ENCODE assay signal across 17 mouse cellular contexts in genomic region chr9:61077181-61077580, GRCm38 (mm10).
DNase-seq lines count a peak whose midpoint lies in the region; ATAC-seq and TF ChIP-seq lines count a peak whose summit lies in the region.
"Had no signal": no experiment of that assay in that cellular context is flagged by ENCODE, and none has a peak within 500 bp of the region (broad histone marks: within the 10 kb centered on the region; RNA-seq: fewer than 3 reads in every experiment).

No protein-coding gene starts in this region.

- TF ChIP-seq CTCF in kidney, postnatal 0 days (IDR thresholded peaks at IDR 0.05; ENCODE audit: low read depth), result no peak
- TF ChIP-seq CTCF in thymus, adult 2 months (IDR thresholded peaks at IDR 0.05; ENCODE audit: borderline replicate concordance, control insufficient read depth, extremely low read depth, insufficient read depth, low read length, poor library complexity), result no peak

- H3K9me3 ChIP-seq in kidney, postnatal 0 days (replicated peaks; ENCODE audit: low read length), result no peaks in the 10 kb centered on the region
- H3K9me3 ChIP-seq: embryonic facial prominence, embryonic 12.5 days; limb, embryonic 13.5 days had no signal

- intact Hi-C loops in left cerebral cortex, postnatal 36 days (cut with DNase I), result no loop called here

- no peak overlapping the region for H3K9ac ChIP-seq in kidney, postnatal 0 days (ENCODE audit: low read depth, low read length)
- H3K9ac ChIP-seq: embryonic facial prominence, embryonic 12.5 days; limb, embryonic 13.5 days; liver, embryonic 14.5 days had no signal

- H3K4me1 ChIP-seq in kidney, postnatal 0 days (replicated peaks; ENCODE audit: insufficient read depth, low read length), result no peaks in the 10 kb centered on the region
- peaks cover 23% of the 10 kb centered on the region for H3K4me1 ChIP-seq in thymus, adult 2 months (replicated peaks; ENCODE audit: control insufficient read depth, insufficient read depth, low read length)
- H3K4me1 ChIP-seq: embryonic facial prominence, embryonic 12.5 days; limb, embryonic 13.5 days had no signal

- 64% methylated on average over 2 of the region's 2 CpGs for WGBS in kidney, postnatal 0 days
- 82% methylated on average over 2 of the region's 2 CpGs for WGBS in thymus, adult 2 months

- no peaks in the 10 kb centered on the region for H3K36me3 ChIP-seq in kidney, postnatal 0 days (ENCODE audit: insufficient read depth, low read length)
- H3K36me3 ChIP-seq in thymus, adult 2 months (ENCODE audit: control insufficient read depth, insufficient read depth, low read length), result no peaks in the 10 kb centered on the region
- H3K36me3 ChIP-seq: embryonic facial prominence, embryonic 12.5 days; limb, embryonic 13.5 days had no signal

- no peak overlapping the region for H3K27ac ChIP-seq in kidney, postnatal 0 days
- H3K27ac ChIP-seq in thymus, adult 2 months (ENCODE audit: control insufficient read depth, insufficient read depth, low read length), result no peak overlapping the region
- H3K27ac ChIP-seq: embryonic facial prominence, embryonic 12.5 days; limb, embryonic 13.5 days; liver, embryonic 14.5 days had no signal

- TF ChIP-seq POLR2A in thymus, adult 2 months (IDR thresholded peaks at IDR 0.05; ENCODE audit: control insufficient read depth, extremely low read depth, insufficient read depth, low read length, poor library complexity), result no peak

- no peak overlapping the region for H3K4me2 ChIP-seq in kidney, postnatal 0 days (ENCODE audit: low read length)
- H3K4me2 ChIP-seq: embryonic facial prominence, embryonic 12.5 days; limb, embryonic 13.5 days had no signal

- peak; percentile 46 for DNase-seq in embryo, embryonic 10.5 days (ENCODE audit: low spot score)
- no peak for DNase-seq in embryo, embryonic 9.5 days (ENCODE audit: extremely low spot score)
- peak; percentile 28 for DNase-seq in kidney, postnatal 0 days (ENCODE audit: low spot score)
- DNase-seq in kidney, postnatal 4 days, result no peak
- peak; percentile 46 for DNase-seq in thymus, adult 2 months
- no peak for DNase-seq in thymus, adult 18-20 months
- no peak for DNase-seq in left cerebral cortex, postnatal 36 days (ENCODE audit: low spot score in 2 of 2)
- DNase-seq in T-cell, adult 2 months (ENCODE audit: low spot score), result no peak
- DNase-seq: gastrocnemius, postnatal 25 days; kidney, adult 18-20 months; kidney, postnatal 14 days; layer of hippocampus, adult 9-11 months had no signal

- peaks cover 7% of the 10 kb centered on the region; the same call in 1 of the 2 replicates for H3K27me3 ChIP-seq in kidney, postnatal 0 days (ENCODE audit: insufficient read depth, low read length)
- no peaks in the 10 kb centered on the region for H3K27me3 ChIP-seq in thymus, adult 2 months (ENCODE audit: control insufficient read depth, insufficient read depth, low read length)

- no peak for ATAC-seq in kidney, postnatal 0 days (replicated peaks; ENCODE audit: low FRiP score, low read depth)
- ATAC-seq: hindbrain, embryonic 16.5 days; midbrain, embryonic 16.5 days had no signal

- H3K4me3 ChIP-seq in kidney, postnatal 0 days (replicated peaks; ENCODE audit: low read depth, low read length), result no peak overlapping the region
- H3K4me3 ChIP-seq in thymus, adult 2 months (ENCODE audit: control insufficient read depth, insufficient read depth, low read length), result no peak overlapping the region
- H3K4me3 ChIP-seq: embryonic facial prominence, embryonic 12.5 days; limb, embryonic 13.5 days had no signal

Comparison
In these comparisons a context has a peak if more than half of its experiments do, and no peak if none do; other contexts are left out.
1. DNase-seq: peak in embryo, embryonic 10.5 days (single experiment), kidney, postnatal 0 days (single experiment) and thymus, adult 2 months (single experiment); none in embryo, embryonic 9.5 days (single experiment), kidney, postnatal 4 days (0 of 2), thymus, adult 18-20 months (0 of 2), left cerebral cortex, postnatal 36 days (0 of 2) and T-cell, adult 2 months (single experiment).